Mouse (Mus musculus) R1 (cell line): ENCODE results near the gene Lyg1.

Experiments
- DNase-seq: peaks from one replicate; pipeline ENCODE4 v3.0.0-alpha.2; 2018; ENCODE audit warnings: low read depth, low spot score

Gene Lyg1

DNA sequence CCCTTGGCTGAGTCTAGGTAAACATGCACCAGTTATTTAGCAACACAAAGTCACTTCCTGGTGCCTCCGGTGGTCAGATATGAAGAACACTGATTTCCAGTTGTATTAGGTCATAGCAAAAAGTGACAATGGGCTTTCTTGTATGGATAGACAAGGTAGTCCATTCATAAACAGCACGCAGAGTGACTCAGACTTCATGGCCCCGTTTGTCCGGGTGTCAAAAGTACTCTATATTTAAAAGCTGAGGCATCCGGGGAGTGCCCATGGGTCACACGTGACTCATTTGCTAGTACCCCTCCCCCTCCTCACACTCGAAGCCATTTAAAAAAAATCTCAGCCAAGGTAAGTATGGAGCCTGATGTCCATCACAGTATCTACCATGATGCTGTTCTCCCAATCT lies 2.8 kb downstream of the Lyg1 start:
- DNase-seq, result no peak

GRCm38 (mm10) chr1:37948906-37949305 lies 8.7 kb downstream of the Lyg1 start:
- peak; percentile 59 for DNase-seq

DNA sequence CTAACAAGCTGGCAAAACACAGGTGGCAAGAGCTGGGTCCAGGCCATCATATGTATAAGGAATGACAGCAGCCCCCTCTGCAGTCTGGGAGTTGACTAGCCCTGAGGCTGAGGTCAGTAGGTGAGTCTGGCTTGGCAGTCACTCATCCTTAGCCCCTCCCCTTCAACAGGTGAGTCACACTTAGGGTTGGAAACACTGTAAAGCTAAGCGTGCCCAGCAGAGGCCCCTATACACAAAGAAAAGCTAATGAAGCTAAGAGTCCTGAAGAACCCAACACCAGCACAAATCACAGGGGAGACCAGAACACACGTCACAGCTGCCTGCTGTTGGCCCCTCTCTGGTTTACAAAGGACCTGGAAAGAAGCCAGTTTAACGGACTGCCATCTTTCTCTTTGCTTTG lies 25.8 kb downstream of the Lyg1 start:
- peak; percentile 78 for DNase-seq

- DNase-seq, result peak; percentile 23
These were observed 31.6 kb downstream of the Lyg1 start for GRCm38 (mm10) chr1:37925971-37926370.

DNA sequence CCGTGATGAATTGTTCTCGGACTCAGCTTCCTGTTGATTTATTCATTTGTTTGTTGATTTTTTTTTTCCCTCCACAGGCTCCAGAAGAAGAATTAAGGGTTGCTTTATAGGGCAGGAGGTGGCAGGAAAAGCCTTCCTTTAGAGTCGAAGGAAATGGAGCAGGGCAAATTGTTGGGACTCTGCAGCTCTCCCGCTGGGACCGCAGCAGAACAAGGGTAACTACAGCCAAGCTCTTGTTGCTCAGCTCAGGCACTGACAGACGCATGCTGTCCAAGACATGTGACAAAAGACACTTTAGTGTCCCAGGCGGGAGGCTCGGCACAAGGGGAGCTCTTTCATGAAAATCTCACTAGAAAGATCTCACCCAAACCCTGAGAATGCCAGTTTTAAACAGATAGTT lies 35.0 kb downstream of the Lyg1 start:
- DNase-seq, result peak; percentile 14

DNA sequence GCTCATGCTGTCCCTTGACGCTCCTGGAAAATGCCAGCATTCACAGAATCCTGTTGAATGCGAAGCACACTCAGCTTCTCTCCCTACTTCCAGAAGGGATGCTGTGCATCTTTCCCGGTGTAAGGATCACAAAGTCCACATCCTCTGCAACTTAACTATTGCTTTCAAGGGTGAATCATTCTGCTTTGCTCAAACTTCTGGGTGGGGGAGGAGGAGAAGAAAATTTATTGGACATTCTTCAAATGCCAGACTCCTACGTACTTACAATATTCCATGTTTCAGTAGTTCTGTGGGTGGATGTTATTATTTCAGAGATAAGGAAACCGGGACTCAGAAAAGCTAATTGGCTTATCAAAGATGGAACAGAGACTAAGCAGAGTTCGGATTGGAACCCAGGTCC lies 39.5 kb downstream of the Lyg1 start:
- DNase-seq, result no peak

DNA sequence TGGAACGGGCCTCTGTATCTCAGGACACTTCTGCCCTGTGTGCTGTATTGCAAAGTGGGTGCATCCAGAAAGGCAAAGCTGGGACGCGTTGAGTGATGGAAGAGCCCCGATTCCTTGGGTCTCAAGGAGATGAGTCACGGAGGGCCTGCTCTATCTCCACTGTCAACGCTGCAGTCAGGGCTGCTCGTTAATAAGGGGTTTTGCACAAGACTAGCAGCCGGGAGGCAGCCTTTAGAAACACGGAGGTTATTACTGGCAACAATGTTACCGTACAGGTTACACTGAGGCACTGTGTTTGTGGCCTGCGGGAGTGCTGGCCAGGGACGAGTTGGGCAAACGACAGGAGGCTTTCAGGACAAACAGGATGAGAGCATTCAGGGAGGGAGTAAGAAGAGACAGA lies 39.9 kb downstream of the Lyg1 start:
- no peak for DNase-seq

DNA sequence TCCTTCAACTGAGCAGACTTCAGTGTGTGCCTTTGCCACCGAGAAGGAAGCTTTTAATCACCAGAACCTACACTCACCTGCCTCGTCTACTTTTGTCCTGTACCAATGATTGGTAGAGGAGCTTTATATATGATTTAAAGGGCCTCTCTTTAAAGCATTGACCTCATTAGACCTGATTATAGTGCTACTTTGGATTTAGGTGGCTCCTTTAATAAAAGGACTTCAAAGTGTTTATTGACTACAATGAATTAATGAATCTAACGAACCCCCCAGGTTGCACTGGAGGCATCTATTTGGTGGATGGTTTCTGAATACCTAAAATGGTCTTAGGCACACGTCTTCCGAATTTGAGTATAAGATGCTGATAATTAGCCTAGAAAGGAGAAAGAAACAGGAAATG lies 41.2 kb downstream of the Lyg1 start, which contains the start of gene Lyg2:
Gene Lyg2 (minus strand): TSS at position 101 of the 400 bp plus-strand sequence.
- DNase-seq, result no peak

DNA sequence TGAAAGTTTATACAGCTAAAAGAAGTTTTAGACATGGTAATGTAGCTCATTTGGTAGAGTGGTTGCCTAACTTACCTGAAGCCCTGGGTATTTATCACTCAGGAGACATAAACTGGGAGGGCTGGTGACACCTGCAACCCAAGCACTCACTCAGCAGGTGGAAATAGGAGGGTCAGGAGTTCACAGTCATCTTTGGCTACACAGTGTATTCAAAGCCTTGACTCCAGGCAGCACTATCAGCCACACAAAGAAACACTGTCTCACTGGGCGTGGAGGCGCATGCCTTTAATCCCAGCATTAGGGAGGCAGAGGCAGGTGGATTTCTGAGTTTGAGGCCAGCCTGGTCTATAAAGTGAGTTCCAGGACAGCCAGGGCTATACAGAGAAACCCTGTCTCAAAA lies 44.8 kb downstream of the Lyg1 start:
- DNase-seq, result peak; percentile 51

- peak; percentile 64 for DNase-seq
These were observed 54.4 kb downstream of the Lyg1 start for GRCm38 (mm10) chr1:37903178-37903577.

GRCm38 (mm10) chr1:37900288-37900687 lies 57.3 kb downstream of the Lyg1 start:
- peak; percentile 77 for DNase-seq

GRCm38 (mm10) chr1:37899816-37900215 lies 57.7 kb downstream of the Lyg1 start:
- no peak for DNase-seq
